Mouse (Mus musculus) cerebellum, adult (tissue): ENCODE results near the gene Abtb2.

Experiments
- ATAC-seq: cut with Nextera tagmentation; 2 replicates; pipeline ENCODE4 v1.9.2; 2017; ENCODE audit warnings: mild to moderate bottlenecking, moderate library complexity, mixed read lengths; ENCODE audit not compliant: insufficient number of reproducible peaks, low FRiP score, low TSS enrichment

Abtb2 gene

GRCm38 (mm10) chr2:103714412-103714811, 148.3 kb downstream of the Abtb2 start:
- no peak for ATAC-seq

DNA sequence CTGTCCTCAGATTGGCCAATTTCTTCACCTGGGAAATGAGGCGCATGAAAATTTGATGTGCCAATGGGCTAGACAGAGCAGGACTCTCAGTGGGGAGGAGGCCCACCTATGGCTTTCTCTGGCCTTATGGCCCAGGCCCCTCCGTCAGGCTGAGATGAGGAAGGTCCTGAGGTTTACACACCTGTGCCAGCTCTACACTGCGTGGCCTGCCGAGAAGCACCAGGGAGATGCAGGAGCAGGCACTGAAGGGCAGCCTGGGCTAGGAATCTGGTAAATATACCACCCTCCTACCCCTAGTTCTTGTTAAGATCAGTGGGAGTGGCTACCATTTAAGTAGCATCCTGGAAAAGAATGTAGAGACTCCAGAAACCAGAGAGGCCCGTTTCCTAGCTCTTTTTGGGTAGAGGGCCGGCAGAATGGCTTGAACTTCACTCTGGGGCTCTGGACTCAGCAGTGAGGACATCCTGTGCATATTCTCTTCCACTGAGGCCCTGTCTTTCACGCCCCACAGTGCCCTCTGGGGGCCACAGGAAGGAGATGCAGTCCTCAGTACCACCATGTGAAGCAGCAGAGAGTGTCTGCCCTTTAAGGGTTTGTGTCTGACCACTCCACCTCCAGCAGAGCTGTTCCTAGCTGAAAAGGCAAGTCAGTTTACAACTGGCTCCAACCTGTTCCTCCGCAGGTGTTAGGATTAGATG, 152.6 kb downstream of the Abtb2 start:
- peak; percentile 67; the same call in 1 of the 2 replicates for ATAC-seq

GRCm38 (mm10) chr2:103719292-103719646, 153.2 kb downstream of the Abtb2 start:
- no peak for ATAC-seq

DNA sequence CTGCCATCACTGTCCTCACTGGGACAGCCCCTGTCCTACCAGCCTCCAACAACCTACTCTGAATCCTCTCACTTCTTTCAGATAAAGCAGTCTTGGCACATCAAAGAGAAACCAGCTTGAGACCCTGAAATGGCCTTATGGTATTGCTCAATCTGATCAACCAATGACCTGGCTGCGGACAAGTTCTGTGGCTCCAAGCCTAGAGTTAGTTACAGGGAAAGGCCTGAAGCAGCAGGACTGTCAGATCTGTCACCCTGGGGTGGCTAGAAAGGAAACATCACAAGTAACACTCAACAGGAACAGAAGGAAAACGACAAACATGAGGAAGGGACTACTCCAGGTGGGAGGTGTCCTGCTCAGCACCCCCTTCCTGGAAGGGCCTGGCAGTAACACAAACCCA, 158.4 kb downstream of the Abtb2 start:
- ATAC-seq = no peak

GRCm38 (mm10) chr2:103728027-103728540, 162.0 kb downstream of the Abtb2 start:
- ATAC-seq = no peak

GRCm38 (mm10) chr2:103730999-103731398, 164.9 kb downstream of the Abtb2 start:
- ATAC-seq = no peak

- no peak for ATAC-seq
Observed at GRCm38 (mm10) chr2:103731423-103731822, 165.3 kb downstream of the Abtb2 start.

DNA sequence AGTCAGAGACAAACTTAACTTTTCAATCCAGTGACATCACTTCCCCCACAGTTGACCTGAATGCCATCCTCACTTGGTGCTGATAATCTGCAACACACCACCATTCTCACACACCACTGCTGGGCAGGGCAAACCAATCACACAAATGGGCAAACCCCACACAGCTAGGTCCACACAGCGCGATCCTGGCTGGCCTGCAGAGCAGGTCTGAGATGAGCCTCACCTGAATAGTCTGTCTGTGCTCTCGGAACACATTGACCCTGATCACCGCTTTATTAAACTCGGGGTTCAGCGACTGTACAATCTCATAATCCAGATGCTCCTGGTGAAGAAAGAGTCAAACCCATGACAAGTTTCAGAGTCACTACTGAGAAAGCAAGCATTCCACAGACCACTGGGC, 176.7 kb downstream of the Abtb2 start:
- ATAC-seq = no peak

- no peak for ATAC-seq
Observed at GRCm38 (mm10) chr2:103743536-103743935, 177.4 kb downstream of the Abtb2 start.

DNA sequence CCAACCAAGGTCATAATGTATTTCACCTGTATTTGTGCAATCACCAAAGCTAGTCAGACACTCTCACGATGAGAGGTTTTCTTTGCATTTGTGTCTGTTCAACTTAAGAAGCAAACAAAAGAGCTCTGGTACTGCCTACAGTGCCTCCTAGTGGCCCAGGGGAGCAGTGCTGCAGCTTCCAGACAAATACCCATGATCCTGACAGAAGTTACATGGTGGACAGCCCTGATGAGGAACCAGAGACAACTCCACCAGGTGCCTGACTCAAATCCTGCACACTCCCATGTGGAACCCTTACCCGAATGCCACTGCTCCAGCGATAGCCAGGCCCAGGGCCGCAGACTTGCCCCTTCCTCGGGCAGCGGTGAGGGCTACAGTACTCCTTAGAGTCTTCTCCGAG, 177.9 kb downstream of the Abtb2 start:
- ATAC-seq = peak; percentile 69

DNA sequence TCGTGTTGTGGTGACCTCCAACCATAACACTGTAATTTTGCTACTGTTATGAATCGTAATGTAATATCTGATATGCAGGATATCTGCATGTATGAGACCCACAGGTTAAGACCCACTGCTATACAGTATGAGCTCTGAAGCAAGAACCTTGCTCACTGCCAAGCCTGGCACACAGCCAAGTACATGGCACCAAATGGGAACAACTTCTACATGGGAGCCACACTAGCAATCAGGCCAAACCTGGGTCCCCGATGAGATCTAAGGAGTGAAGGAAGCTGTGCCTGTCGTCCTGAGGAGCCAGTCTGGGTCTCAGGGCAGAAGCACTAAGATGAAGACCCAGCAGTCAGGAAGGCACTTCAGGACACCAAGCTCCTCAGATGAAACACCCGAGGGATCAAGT, 179.4 kb downstream of the Abtb2 start:
- ATAC-seq = no peak

DNA sequence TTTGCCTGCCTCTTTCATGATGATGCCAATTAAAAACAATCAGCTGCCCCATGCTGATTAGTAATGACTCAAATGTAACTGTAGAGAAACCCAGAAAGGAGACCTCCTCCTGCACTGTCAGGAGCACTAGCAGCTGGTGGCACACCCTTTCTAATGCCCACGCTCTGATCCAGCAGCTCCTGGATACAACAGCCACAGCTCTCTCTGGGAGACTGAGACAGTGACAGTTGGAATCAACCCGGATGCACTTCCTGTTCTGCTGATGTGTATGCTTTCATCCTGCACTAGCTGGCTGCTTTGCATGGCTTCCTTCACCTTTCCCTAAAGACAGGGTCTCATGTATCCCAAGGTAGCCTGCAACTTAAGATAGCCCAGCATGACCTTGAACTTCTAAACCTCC, 180.0 kb downstream of the Abtb2 start:
- ATAC-seq = no peak

- no peak for ATAC-seq
Observed at GRCm38 (mm10) chr2:103746761-103747160, 180.7 kb downstream of the Abtb2 start.

GRCm38 (mm10) chr2:103747891-103748290, 181.8 kb downstream of the Abtb2 start:
- ATAC-seq = no peak

- ATAC-seq = no peak
Observed at GRCm38 (mm10) chr2:103749091-103749490, 183.0 kb downstream of the Abtb2 start.

DNA sequence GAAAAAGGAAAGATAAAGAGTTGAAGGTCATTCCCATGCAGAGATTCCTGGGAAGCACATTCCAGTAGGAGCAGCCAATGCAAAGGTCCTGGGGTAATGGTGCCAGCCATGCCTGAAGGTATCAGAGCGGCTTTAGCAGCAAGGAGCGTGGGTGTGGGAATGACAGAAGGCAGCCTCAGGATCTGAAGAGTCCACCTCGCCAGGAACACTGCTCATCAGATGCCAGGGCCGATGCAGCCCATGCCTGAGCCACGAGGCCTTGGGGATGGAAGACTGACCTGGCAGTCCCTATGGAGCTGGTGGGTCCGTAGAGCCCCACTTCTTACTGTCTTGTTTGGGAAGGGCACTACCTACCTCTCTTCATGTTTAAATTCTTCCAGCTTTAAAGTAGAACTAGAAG, 185.7 kb downstream of the Abtb2 start:
- no peak for ATAC-seq

DNA sequence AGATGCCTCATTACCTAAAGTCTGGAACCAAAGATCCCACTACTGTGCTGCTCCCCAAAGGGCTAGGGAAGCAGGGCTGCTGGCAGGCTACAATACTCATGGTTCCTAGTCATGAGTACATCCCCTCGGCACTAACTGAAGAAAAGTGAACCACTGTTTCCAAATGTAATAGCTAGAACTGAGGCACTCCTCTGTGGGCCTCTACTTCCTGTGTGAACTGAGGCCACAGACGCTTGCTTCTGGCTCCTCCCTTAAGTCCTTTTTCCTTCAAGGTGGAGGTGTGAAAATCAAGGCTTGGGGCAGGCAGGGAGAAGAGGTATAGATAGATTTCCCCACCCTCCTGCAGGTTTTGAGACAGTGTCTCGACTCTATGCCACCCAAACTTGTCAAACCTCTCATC, 188.5 kb downstream of the Abtb2 start:
- ATAC-seq = no peak

GRCm38 (mm10) chr2:103755458-103756085, 189.5 kb downstream of the Abtb2 start:
- ATAC-seq = no peak

DNA sequence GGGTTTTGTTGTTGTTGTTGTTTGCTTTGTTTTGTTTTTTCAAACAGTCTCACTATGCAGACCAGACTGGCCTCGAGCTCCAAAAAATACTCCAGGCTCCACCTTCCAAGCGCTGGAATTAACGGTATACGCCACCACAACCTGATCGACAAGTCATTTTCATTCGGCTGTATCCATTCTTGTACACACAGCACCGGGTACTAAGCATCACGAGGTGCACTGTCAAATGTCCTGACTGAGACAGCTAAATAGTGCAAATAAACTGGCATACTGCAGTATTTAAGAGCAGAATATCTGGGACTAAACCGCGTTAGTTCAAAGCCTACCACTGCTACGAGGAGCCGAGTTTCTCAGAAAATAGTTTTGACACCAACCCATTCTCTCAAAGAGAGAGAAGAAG, 194.3 kb downstream of the Abtb2 start:
- peak; percentile 15; the same call in 1 of the 2 replicates for ATAC-seq

GRCm38 (mm10) chr2:103760906-103761716, 195.0 kb downstream of the Abtb2 start, which contains the start of gene Nat10:
Gene Nat10, minus strand, starts transcription at chr2:103761270.
- ATAC-seq = peak; percentile 95

DNA sequence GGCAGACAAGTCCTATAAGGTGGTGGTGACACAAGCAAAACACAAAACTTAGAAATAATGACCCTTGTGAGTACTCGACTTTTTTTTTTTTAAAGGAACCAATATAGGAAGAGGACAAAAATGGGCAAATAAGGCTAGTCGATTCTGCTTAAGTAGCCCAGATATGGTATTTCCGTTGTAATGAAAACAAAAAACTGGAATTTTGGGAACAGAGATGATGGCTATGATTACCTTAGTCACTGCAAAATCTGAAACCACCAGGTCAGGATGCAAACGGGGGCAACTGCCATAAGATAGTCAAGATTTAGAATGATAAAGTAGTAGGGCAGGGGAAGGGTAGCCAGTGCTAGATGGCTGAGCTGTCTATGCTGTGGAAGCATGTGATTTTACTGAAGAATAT, 195.9 kb downstream of the Abtb2 start:
- ATAC-seq = no peak
